Mouse (Mus musculus) stomach, embryonic 14.5 days (tissue): ENCODE measurements around the gene Dnah14. TPM values are rescaled to one million over a fixed set of nuclear protein-coding genes. Genes with fewer than 3 reads are reported as not detected.

ENCODE experiments used
- ATAC-seq: fragments of 200-750 bp; cut with Nextera tagmentation; 2 replicates; pipeline ENCODE4 v1.8.0; 2017; ENCODE audit warnings: low read depth, moderate TSS enrichment; ENCODE audit not compliant: insufficient number of reproducible peaks, insufficient read depth, low FRiP score
- H3K27ac ChIP-seq: fragments of 300-500 bp; sonication (generic); 2 replicates; pipeline ENCODE4 v1.5.1; 2014; ENCODE audit warnings: mild to moderate bottlenecking, low read length, moderate library complexity, mixed read lengths
- H3K27me3 ChIP-seq: fragments of 300-500 bp; sonication (generic); 2 replicates; pipeline ENCODE4 v1.6.1; 2014; ENCODE audit warnings: low read length, control low read depth, mixed read lengths; ENCODE audit not compliant: control insufficient read depth, insufficient read depth
- H3K36me3 ChIP-seq: fragments of 300-500 bp; sonication (generic); 2 replicates; pipeline ENCODE4 v1.6.1; 2014; ENCODE audit warnings: mild to moderate bottlenecking, control low read depth, low read length, moderate library complexity, mixed read lengths; ENCODE audit not compliant: control insufficient read depth, insufficient read depth
- H3K4me1 ChIP-seq: fragments of 300-500 bp; sonication (generic); 2 replicates; pipeline ENCODE4 v1.6.1; 2014; ENCODE audit warnings: low read length, control low read depth, mixed read lengths; ENCODE audit not compliant: control insufficient read depth, insufficient read depth
- H3K4me2 ChIP-seq: fragments of 300-500 bp; sonication (generic); replicated peaks from 2 replicates; pipeline ENCODE4 v1.6.1; 2014; ENCODE audit warnings: low read depth, low read length, control low read depth
- H3K4me3 ChIP-seq: fragments of 300-500 bp; sonication (generic); 2 replicates; pipeline ENCODE4 v1.5.1; 2014; ENCODE audit warnings: low read depth, low read length, control low read depth
- H3K9ac ChIP-seq: fragments of 300-500 bp; sonication (generic); replicated peaks from 2 replicates; pipeline ENCODE4 v1.6.1; 2014; ENCODE audit warnings: low read depth, mild to moderate bottlenecking, control low read depth, low read length, moderate library complexity, mixed read lengths
- H3K9me3 ChIP-seq: fragments of 300-500 bp; sonication (generic); 2 replicates; pipeline ENCODE4 v1.6.1; 2016; ENCODE audit warnings: low read depth, low read length, control low read depth; ENCODE audit not compliant: control insufficient read depth
- WGBS: fragments of 180-500 bp; shearing (Covaris S2); extraction: QIAGEN DNeasy Blood & Tissue Kit; methylation state at CpG from one replicate; pipeline ENCODE4 v1.1.7; 2014; 5-methylcytosine and 5-hydroxymethylcytosine counted together
- polyA plus RNA-seq: library from polyadenylated mRNA; unstranded; fragments of >200 nt; fragmentation: Nextera tagmentation; extraction: Ambion mirVana; gene quantifications from 2 replicates; pipeline ENCODE4 v1.2.1, GENCODE M21; 2014

Gene Dnah14
- polyA plus RNA-seq, 1 experiment from 2014 or later = 2.0 TPM

DNA sequence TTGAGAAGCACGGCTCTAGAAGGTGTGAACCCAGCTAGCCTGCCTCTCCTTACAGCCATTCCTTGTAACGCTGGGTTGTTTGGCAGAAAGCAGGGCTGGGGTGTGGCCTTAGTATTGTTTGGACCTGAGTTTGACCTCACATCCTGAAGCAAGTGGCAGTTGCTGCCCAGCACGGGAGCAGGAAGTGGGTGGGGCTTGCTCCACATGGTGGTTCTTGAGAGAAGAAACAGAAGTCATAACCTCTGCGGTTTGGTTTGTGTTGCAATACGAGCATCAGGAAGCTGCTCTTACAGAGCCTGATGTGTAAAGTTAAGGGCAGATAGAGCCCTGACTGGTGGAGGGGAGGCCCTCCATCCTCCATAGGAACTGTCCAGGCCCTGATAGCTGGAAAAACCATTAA, 284.3 kb downstream of the Dnah14 start:
- Histone ChIP-seq H3K4me3 (no peak overlapping the region), H3K9me3 (no peaks in the 10 kb centered on the region), H3K4me1 (peaks cover 5% of the 10 kb centered on the region; the same call in 1 of the 2 replicates), H3K27ac (no peak overlapping the region), H3K9ac (no peak overlapping the region), H3K27me3 (no peaks in the 10 kb centered on the region), H3K36me3 (no peaks in the 10 kb centered on the region), H3K4me2 (no peak overlapping the region)
- peak; percentile 71; the same call in 1 of the 2 replicates for ATAC-seq
- 14% methylated on average over 5 of the region's 5 CpGs for WGBS

DNA sequence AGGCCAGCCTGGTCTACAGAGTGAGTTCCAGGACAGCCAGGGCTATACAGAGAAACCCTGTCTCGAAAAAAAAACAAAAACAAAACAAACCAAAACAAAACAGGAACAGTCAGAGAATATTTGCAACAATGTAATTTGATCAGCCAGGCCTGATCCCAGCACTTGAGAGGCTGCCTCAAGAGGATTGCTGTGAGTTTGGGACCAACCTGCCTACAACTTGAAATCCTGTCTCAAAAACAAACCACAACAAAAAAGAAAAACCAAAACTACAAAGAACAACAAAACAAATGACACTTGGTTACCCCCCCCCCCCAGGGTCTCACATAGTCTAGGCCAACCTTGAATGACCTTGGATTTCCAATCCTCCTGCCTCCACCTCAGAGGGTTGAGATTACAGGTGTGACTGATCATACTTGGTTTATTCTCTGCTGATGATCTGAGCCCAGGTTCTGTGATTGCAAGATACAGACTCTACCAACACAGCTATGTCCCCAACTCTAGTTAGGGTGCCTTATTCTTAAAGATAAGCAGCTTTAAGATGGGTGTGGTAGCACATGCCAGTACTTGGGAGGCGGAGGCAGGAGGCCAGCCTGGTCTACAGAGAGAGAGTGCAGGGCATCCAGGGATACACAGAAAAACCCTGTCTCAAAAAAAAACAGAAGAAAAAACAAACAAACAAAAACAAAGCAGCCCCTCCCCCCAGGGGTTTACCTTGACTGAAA, 285.0 kb downstream of the Dnah14 start:
- H3K4me3 ChIP-seq = no peak overlapping the region
- H3K4me1 ChIP-seq = peaks cover 5% of the 10 kb centered on the region; the same call in 1 of the 2 replicates
- no peaks in the 10 kb centered on the region for H3K9me3 ChIP-seq
- H3K9ac ChIP-seq = no peak overlapping the region
- H3K36me3 ChIP-seq = no peaks in the 10 kb centered on the region
- ATAC-seq = no peak
- WGBS = 88% methylated on average over 2 of the region's 2 CpGs
- no peak overlapping the region for H3K27ac ChIP-seq
- no peaks in the 10 kb centered on the region for H3K27me3 ChIP-seq
- H3K4me2 ChIP-seq = no peak overlapping the region

DNA sequence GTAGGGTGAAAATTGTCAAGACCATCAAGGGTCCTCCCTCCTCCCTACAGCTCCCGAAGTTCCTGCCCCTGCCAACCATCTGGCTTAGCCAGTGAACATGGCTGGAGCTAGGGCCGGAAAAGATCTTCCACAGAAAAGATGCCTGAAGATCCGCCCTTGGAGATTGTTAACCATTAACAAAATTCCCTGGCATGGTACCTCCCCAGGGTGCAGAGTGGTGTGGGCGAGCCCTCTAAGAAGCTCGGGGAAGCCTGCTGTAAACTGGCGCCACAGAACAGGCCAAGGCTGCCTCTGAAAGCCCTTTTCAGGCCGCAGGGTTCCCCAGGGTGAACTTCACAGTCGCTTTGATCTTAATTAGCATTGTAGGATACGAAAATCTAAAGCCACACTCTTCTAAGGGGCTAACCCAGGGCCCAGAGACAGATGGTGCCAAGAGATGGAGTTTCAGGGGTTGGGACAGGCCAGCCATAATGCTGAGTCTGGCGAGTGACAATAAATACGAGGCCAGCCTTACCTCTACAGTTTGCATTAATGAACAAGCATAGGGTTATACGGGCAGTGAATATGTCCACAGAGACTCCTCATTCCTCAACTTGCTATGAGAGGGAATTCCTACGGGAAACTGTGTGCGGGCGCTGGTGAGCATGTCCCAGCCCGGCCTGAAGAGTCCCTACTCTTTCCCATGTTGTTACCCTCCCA, 286.5 kb downstream of the Dnah14 start:
- H3K27me3 ChIP-seq = no peaks in the 10 kb centered on the region
- no peak overlapping the region for H3K4me3 ChIP-seq
- WGBS = 53% methylated on average over 16 of the region's 16 CpGs
- no peak overlapping the region for H3K4me2 ChIP-seq
- H3K27ac ChIP-seq = peak overlapping the region; percentile 15; the same call in 1 of the 2 replicates
- H3K9ac ChIP-seq = no peak overlapping the region
- peaks cover 5% of the 10 kb centered on the region; the same call in 1 of the 2 replicates for H3K4me1 ChIP-seq
- no peaks in the 10 kb centered on the region for H3K9me3 ChIP-seq
- ATAC-seq = no peak
- H3K36me3 ChIP-seq = no peaks in the 10 kb centered on the region

DNA sequence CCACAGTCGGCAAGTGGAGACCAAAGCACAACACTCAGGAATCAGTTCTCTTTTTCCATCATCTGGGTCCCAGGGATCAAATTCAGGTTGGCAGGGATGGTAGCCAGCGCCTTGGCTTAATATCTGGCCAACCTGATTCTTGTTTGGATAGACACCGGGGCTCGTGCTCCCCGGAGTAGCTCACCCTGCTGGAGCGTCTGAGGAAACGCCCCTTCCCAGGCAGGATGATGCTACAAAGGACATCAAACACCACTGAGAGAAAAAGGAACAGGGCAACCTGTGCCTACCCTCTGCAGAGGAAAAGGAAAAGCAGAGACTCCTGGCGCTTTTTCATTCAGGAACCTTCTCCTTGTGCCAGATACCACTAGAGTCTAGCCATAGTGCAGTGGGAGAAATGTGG, 287.1 kb downstream of the Dnah14 start:
- WGBS = 25% methylated on average over 8 of the region's 8 CpGs
- Histone ChIP-seq H3K4me3 (no peak overlapping the region), H3K27ac (no peak overlapping the region), H3K9ac (no peak overlapping the region), H3K4me2 (no peak overlapping the region), H3K36me3 (no peaks in the 10 kb centered on the region), H3K9me3 (no peaks in the 10 kb centered on the region), H3K4me1 (peaks cover 5% of the 10 kb centered on the region; the same call in 1 of the 2 replicates), H3K27me3 (no peaks in the 10 kb centered on the region)
- ATAC-seq = no peak

Other genes with a start within 250 kb of the Dnah14 start
- 0.39 and 0.97 TPM in 2 replicates for gene Cnih3, start 223.9 kb upstream of the Dnah14 start, polyA plus RNA-seq
- gene Ccdc121, start 65.1 kb upstream of the Dnah14 start, polyA plus RNA-seq = not detected in 2 replicates